Mouse (Mus musculus) CH12.LX (cell line): ENCODE results near the gene Il16. TPM values are rescaled to one million over a fixed set of nuclear protein-coding genes. Genes with fewer than 3 reads are reported as not detected.
A peak's percentile ranks its signal among the peaks of the same experiment; 100 is the strongest.

ENCODE experiments used
- DNase-seq: peaks from one replicate; pipeline ENCODE4 v3.0.0-alpha.2; 2013; ENCODE audit errors: extremely low read depth
- H3K27ac ChIP-seq: 2 replicates; pipeline ENCODE4 v1.5.1; 2012; ENCODE audit warnings: low read depth, mild to moderate bottlenecking, control low read depth, moderate library complexity; ENCODE audit not compliant: insufficient read depth
- H3K27me3 ChIP-seq: replicated peaks from 2 replicates; pipeline ENCODE3; 2012; ENCODE audit warnings: inconsistent platforms
- H3K36me3 ChIP-seq, 2 experiments: replicated peaks in 1 of 2; 2 replicates each; pipeline versions ENCODE3 to v1.6.1; 2012; ENCODE audit warnings: inconsistent platforms in 1 of 2, low read length in 1 of 2, mild to moderate bottlenecking in 1 of 2, mixed read lengths in 1 of 2, moderate library complexity in 1 of 2; ENCODE audit not compliant: control insufficient read depth in 1 of 2, insufficient read depth in 1 of 2
- H3K4me1 ChIP-seq, 2 experiments: 2 replicates each; pipeline ENCODE4 v1.6.1; 2012; ENCODE audit warnings: inconsistent platforms in 1 of 2, moderate library complexity in 1 of 2; ENCODE audit not compliant: insufficient read depth in 2 of 2, control insufficient read depth in 1 of 2
- H3K4me2 ChIP-seq: 2 replicates; pipeline ENCODE4 v1.6.1; 2012; ENCODE audit warnings: low read depth, mild to moderate bottlenecking, control low read depth; ENCODE audit not compliant: poor library complexity, insufficient read depth, severe bottlenecking
- H3K4me3 ChIP-seq, 3 experiments: fragments of 150-350 bp in 1 of 3; sonication (generic) in 1 of 3; replicated peaks in 1 of 3; 2 replicates each; pipeline versions ENCODE3 to v1.5.1; 2011 to 2012; ENCODE audit warnings: low read depth in 2 of 3, low read length in 2 of 3, mild to moderate bottlenecking in 2 of 3, moderate library complexity in 2 of 3, control low read depth in 1 of 3, improper control_type of control experiment in 1 of 3, inconsistent platforms in 1 of 3, mixed read lengths in 1 of 3; ENCODE audit not compliant: poor library complexity in 1 of 3
- H3K79me2 ChIP-seq: replicated peaks from 2 replicates; pipeline ENCODE4 v1.6.1; 2012; ENCODE audit warnings: mild to moderate bottlenecking, moderate library complexity; ENCODE audit not compliant: control insufficient read depth, poor library complexity, insufficient read depth, severe bottlenecking; ENCODE audit errors: extremely low read depth
- H3K9ac ChIP-seq: 2 replicates; pipeline ENCODE4 v1.6.1; 2012; ENCODE audit warnings: low read depth, mild to moderate bottlenecking, control low read depth, moderate library complexity; ENCODE audit not compliant: insufficient read depth
- H3K9me3 ChIP-seq: replicated peaks from 2 replicates; pipeline ENCODE3; 2012; ENCODE audit warnings: low read length, inconsistent platforms, mixed read lengths
- BHLHE40 ChIP-seq: IDR thresholded peaks from 2 replicates; pipeline ENCODE4 v1.6.1; 2011; ENCODE audit warnings: mild to moderate bottlenecking, low read depth, low read length, improper control_type of control experiment
- CHD1 ChIP-seq: IDR thresholded peaks from 2 replicates; pipeline ENCODE4 v1.6.1; 2012; ENCODE audit warnings: low read depth, low read length, improper control_type of control experiment, inconsistent platforms
- E2F4 ChIP-seq: IDR thresholded peaks from 2 replicates; pipeline ENCODE4 v1.6.1; 2011; ENCODE audit warnings: low read depth, low read length, improper control_type of control experiment; ENCODE audit not compliant: insufficient replicate concordance
- ELF1 ChIP-seq: IDR thresholded peaks from 2 replicates; pipeline ENCODE4 v1.6.1; 2014; ENCODE audit warnings: low read depth, mild to moderate bottlenecking, inconsistent platforms, low read length, improper control_type of control experiment
- EP300 ChIP-seq: IDR thresholded peaks from 2 replicates; pipeline ENCODE4 v1.6.1; 2011; ENCODE audit warnings: low read length, improper control_type of control experiment
- IRF4 ChIP-seq: IDR thresholded peaks from 2 replicates; pipeline ENCODE4 v1.6.1; 2014; ENCODE audit warnings: low read depth, mild to moderate bottlenecking, inconsistent platforms, low read length, improper control_type of control experiment
- MAX ChIP-seq: IDR thresholded peaks from 2 replicates; pipeline ENCODE4 v1.6.1; 2011; ENCODE audit warnings: low read length, improper control_type of control experiment
- MEF2A ChIP-seq: IDR thresholded peaks from 2 replicates; pipeline ENCODE4 v1.6.1; 2014; ENCODE audit warnings: low read depth, mild to moderate bottlenecking, inconsistent platforms, low read length, improper control_type of control experiment, borderline replicate concordance
- MYC ChIP-seq: IDR thresholded peaks from 2 replicates; pipeline ENCODE4 v1.6.1; 2011; ENCODE audit warnings: low read depth, mild to moderate bottlenecking, improper control_type of control experiment, low read length
- PAX5 ChIP-seq: IDR thresholded peaks from 2 replicates; pipeline ENCODE4 v1.6.1; 2012; ENCODE audit warnings: low read length, inconsistent platforms, mixed read lengths
- POLR2A ChIP-seq: IDR thresholded peaks from 2 replicates; pipeline ENCODE4 v1.6.1; 2011; ENCODE audit warnings: low read depth, mild to moderate bottlenecking, improper control_type of control experiment, low read length
- POLR2AphosphoS2 ChIP-seq: IDR thresholded peaks from 2 replicates; pipeline ENCODE4 v1.6.1; 2011; ENCODE audit warnings: low read depth, low read length, improper control_type of control experiment
- TBP ChIP-seq: conservative IDR thresholded peaks from 2 replicates; pipeline ENCODE4 v1.6.1; 2011; ENCODE audit warnings: low read depth, low read length, improper control_type of control experiment
- USF2 ChIP-seq: conservative IDR thresholded peaks from 2 replicates; pipeline ENCODE4 v1.6.1; 2011; ENCODE audit warnings: low read depth, low read length, improper control_type of control experiment
- ZKSCAN1 ChIP-seq: IDR thresholded peaks from 2 replicates; pipeline ENCODE4 v1.6.1; 2012; ENCODE audit warnings: low read depth, inconsistent platforms, low read length, improper control_type of control experiment, borderline replicate concordance
- dilution Hi-C: fragments of 300-500 bp; cut with MboI; formaldehyde crosslinking; loops from 2 replicates; pipeline ENCODE4 v1.14.3; 2020; ENCODE audit warnings: low sequenced_read_pairs; ENCODE audit not compliant: extremely low pct_unique_long_range_greater_than_20kb, extremely low pct_ligation_motif_present
- in situ Hi-C: fragments of 300-500 bp; cut with MboI; formaldehyde crosslinking; loops from 3 replicates; pipeline ENCODE4 v1.14.3; 2019; ENCODE audit warnings: low sequenced_read_pairs, low pct_ligation_motif_present, low pct_unique_long_range_greater_than_20kb, mixed read lengths
- polyA plus RNA-seq: library from polyadenylated mRNA; unstranded; fragments of >175 nt; gene quantifications from 2 replicates; pipeline ENCODE4 v1.2.1, GENCODE M21; 2012; ENCODE audit warnings: low read depth; ENCODE audit not compliant: insufficient read length
- total RNA-seq, 2 experiments: library from RNA; depleted of rRNA; stranded (reverse); fragments of 300-350 nt in 1 of 2; fragments of >200 nt in 1 of 2; gene quantifications; 2 replicates each; pipeline ENCODE4 v1.2.3; 2012 to 2014

Il16 gene
- total and polyA plus RNA-seq, 3 experiments, result 39.8 to 62.1 (median 55.5) TPM

DNA sequence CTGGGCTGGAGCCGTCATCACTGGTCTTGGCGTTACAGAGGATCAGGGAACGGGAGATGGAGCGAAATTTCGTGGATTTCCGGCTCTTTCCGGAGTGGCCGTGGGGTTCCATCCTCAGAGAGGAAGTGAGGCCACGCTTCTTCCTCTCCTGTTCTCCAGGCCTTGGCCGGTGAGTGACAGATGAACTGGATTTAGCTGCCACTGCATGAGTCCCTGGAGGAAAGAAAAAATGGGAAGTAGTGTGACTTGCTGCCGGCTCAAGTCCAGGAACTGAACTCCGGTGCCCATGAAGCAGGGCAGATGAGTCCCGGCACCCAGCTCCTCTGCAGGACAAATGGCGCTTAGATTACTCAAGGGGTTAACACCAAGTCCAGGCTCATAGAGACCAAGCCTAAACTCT lies 23.0 kb downstream of the Il16 start:
- H3K4me2 ChIP-seq, result no peak overlapping the region
- peaks cover 2 to 12% of the 10 kb centered on the region in 2 experiments for H3K4me1 ChIP-seq
- no peak overlapping the region for H3K9ac ChIP-seq
- TF ChIP-seq MYC (no peak), ELF1 (no peak), ZKSCAN1 (no peak), BHLHE40 (no peak), E2F4 (no peak), USF2 (no peak), TBP (no peak), CHD1 (no peak), IRF4 (no peak)
- TF ChIP-seq, all 38 proteins: peak for 0
- no peak for DNase-seq
- no peaks in the 10 kb centered on the region for H3K27me3 ChIP-seq
- H3K9me3 ChIP-seq, result no peaks in the 10 kb centered on the region
- dilution Hi-C loops (no loop called here), in situ Hi-C loops (no loop called here)
- H3K4me3 ChIP-seq, result no peak overlapping the region
- H3K79me2 ChIP-seq, result no peaks in the 10 kb centered on the region
- H3K27ac ChIP-seq, result no peak overlapping the region
- no peaks in the 10 kb centered on the region for H3K36me3 ChIP-seq

DNA sequence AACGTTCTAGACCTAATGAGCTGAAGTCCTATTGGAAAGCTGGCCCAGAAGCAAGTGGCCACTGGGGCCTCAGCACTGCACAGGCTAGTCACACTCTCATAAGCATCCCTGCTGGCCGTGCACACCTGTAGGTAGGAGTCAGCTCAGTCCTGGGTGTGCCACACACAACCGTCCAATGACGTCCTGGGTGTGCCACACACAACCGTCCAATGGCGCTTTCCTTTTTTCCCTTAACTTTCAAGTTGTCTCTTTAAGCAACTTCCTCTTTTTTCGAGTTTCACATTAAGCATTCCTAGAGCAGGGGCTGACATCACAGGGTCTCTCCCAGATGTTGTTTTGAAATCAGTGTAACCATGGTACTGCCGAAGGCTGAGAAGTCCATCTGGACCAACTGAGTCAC lies 25.3 kb downstream of the Il16 start:
- DNase-seq, result peak; percentile 42
- peaks cover 2 to 16% of the 10 kb centered on the region in 2 experiments for H3K4me1 ChIP-seq
- in situ Hi-C loops (no loop called here), dilution Hi-C loops (no loop called here)
- TF ChIP-seq MEF2A (no peak), CHD1 (no peak), EP300 (peak; percentile 37; the same call in 1 of the 2 replicates), POLR2A (no peak), ELF1 (no peak), MAX (no peak), PAX5 (no peak), POLR2AphosphoS2 (no peak)
- no peaks in the 10 kb centered on the region for H3K79me2 ChIP-seq
- H3K9me3 ChIP-seq, result no peaks in the 10 kb centered on the region
- no peak overlapping the region for H3K4me3 ChIP-seq
- no peaks in the 10 kb centered on the region for H3K27me3 ChIP-seq
- H3K4me2 ChIP-seq, result no peak overlapping the region
- H3K36me3 ChIP-seq, result no peaks in the 10 kb centered on the region
- no peak overlapping the region for H3K9ac ChIP-seq
- H3K27ac ChIP-seq, result no peak overlapping the region
